Mouse (Mus musculus) layer of hippocampus, postnatal 25 days (tissue): ENCODE measurements at regions not wholly inside any gene's neighbourhood (a gene's known extent, or its start where the extent isn't known, plus 50 kb on each side); places are given as distances from the start of the nearest gene placed in this dataset.

Experiments
- DNase-seq, 2 experiments: peaks; one replicate each; pipeline ENCODE4 v3.0.0; 2022; ENCODE audit warnings: mixed read lengths in 2 of 2, low spot score in 1 of 2; ENCODE audit errors: extremely low spot score in 1 of 2

DNA sequence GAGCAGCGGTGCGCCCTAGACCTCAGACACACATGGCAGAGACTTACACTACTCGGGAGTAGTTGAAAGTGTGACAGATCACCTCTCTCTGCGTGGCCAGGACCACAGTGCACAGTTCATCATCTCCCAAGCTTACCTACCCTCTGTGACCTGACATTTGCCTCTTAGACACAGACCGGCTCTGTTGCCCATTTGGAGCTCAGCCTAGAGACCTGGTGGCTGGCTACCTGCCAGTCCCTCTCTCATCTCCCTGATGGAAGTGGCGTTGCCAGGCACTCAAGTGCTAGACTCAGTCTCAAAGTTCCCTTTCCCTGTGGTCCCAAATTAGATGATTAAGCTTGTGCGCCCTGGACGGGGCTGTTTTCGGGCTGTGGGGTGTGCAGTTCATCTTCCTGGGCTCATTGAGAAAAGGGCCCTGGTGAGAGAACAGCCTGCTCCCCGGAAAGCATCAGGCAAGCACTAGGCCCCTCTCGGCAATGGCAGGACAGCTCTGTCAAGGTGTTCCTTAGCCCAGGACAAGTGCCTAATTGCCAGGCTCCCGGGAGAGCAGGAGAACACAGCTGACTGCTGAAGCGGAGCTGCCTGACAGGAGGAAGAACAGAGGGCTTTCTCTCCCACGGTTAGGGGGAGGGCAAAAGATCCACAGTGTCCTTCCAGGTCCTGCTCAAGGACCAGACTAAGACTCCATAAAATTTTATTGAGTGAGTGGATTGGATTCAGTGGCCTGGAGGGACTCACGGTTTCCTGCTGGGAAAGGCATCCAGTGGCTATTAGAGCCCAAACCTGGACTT is 119.5 kb upstream of the A530016L24Rik start:
- no peak for DNase-seq

DNA sequence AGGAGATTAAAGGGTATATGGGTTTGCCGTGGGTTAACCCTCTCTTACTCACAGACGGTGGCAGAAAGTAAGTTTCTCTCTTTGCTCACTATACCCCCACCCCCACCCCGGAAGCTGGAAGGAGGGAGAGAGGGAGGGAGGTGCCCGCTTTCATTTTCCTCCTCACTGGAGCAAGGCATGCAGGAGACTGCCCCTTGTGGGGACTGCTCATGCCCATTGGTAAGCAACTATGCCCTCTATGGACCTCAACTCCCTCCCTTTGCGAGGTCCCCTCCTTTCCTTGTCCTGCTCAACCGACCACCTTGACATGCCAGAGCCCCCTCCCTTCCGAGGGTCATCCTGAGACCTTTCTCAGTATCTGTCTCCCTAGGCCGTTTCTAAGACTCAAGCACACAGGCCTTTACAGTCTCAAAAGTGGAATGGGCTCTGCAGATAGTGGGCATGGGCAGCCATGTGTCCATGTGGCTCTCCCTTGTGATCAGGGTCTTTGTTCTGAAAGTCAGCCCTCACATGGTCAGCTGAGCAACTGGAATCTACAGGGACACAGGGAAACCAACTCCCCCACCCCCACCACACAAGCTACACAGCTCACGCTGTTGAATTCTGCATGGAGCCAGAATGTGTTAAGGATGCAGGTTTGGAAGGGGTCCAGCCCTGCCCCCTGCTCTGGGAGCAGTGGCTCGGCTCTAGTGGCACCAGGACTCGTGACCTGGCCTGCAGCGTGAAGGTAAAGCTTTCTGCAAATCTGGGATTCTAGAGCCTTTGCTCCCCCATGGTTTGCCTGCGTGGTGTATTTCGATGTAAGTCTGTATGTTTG is 116.8 kb upstream of the A530016L24Rik start:
- no peak for DNase-seq

DNA sequence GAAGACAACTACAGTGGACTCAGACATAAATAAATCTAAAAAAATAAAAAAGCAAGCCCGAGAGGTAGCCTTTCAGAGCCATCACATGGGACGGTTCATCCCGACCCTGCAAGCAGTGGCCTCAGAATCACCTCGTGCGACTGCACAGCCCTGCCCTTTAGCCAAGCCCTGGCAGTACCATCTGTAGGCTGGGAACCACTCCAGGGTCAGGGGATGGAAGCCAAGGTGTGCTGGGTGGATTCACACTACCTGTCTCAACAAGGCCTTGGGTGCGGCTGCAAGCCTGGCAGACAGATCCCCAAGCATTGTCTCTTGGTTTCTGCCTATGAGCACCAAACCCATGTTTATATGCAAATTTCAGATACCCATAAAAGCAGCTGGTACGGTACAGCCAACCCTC is 115.3 kb upstream of the A530016L24Rik start:
- DNase-seq, result no peak

DNA sequence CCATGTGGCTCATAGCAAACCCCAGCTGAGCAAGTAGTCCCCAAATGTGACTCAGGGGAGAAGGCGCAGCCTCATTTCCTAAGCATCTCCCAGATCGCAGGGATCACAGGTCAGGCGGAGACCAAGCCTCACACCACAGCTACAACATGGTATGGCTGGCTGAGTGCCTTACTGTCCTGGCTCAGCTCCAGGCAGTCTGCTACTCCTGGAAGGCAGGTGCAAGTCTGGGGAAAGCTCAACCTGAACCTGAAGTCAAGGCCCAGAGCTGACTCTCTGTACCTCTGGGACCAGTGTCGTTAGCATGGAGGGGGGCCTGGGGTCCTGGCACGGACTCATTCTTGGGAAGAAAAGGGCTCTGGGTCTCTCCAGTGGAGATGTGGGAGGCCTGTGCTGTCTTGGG is 113.0 kb upstream of the A530016L24Rik start:
- DNase-seq, result no peak

DNA sequence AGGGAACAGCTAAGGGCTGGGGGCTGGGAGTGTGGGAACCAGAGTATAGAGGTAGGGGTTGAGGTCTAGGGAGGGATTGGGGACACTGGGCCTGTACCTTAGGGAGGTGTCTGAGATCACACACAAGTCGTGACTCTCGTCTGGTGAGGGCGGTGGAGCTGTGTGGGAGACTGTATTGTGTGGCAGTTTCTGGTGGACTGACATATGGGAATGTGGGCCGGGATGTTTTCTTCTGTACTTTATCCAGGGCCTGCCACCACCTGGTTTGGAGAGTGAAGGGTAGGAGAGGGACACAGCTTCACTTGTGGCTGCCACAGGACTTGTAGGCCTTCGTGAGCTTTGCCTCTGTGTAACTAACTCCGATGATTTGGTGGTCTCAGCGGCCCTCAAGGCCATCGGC is 112.5 kb upstream of the A530016L24Rik start:
- no peak for DNase-seq

DNA sequence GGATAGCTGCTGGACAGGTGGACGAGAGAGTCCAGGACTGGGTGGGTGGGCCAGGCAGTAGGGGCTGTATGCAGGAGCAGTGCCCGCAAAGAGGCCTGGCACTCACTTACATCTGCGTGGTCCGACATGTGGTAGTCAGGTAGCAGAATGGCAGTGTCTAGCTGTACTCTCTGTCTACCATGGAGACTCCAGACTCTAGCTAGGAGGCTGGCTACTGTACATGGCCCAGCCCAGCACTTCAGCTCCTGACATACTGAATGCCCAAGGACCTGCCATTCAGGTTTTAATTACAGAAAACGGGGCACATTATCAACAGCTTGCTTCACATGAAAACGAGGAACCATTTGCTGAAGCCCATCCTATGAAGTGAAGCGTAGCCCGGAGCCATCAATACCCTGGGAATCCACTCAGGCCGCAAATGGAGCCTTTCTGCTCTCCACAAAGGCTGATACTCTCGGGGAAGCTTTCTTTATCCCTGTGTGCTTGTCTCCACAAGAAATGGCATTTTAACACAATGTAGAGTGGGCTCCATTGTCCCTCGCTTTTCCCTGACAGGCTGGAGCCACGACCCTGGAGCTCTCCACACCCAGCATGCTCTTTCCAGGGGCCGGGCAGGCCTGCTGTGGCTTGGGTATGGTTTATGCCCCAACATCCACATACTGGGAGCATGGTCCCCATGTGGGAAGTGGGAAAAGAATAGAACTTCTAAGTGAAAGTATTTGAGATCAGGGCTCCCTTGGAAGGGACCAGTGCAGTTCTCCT is 110.6 kb upstream of the A530016L24Rik start:
- no peak for DNase-seq

DNA sequence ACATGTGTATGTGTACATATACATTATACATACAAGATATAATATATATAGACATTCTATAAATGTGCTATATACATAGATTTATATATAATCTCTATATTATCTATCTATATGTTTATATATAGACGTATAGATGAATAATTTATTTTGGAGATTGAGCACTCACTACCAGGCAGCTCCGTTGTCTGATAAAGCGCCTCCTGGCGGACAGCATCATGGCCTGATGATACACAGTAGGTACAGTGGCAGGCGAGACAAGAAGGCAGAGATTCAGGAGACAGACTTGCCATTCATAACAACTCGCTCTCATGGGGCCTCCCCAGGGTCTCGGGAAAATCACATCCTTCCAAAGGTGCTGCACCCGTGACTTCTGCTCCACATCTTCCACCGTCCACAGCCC is 101.4 kb upstream of the A530016L24Rik start:
- DNase-seq, result no peak

DNA sequence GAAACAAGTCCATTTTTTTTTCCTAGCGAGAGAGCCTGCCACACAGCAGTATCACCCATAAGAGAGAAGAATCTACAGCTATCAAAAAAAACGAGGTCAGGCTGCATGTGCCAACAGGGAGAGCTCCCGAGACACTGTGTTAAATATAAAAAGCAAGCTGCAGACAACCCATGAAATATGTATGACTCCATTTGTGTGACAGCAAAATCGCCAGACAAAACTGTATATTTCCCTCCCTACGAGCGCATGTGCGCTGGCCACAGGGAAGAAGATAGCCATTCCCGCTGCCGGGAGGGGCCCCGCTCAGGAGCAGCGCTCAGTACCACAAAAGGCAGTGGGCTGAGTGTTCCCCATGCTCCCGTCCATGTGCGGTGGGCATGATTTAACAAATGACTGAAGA is 93.3 kb upstream of the A530016L24Rik start:
- DNase-seq, result no peak

DNA sequence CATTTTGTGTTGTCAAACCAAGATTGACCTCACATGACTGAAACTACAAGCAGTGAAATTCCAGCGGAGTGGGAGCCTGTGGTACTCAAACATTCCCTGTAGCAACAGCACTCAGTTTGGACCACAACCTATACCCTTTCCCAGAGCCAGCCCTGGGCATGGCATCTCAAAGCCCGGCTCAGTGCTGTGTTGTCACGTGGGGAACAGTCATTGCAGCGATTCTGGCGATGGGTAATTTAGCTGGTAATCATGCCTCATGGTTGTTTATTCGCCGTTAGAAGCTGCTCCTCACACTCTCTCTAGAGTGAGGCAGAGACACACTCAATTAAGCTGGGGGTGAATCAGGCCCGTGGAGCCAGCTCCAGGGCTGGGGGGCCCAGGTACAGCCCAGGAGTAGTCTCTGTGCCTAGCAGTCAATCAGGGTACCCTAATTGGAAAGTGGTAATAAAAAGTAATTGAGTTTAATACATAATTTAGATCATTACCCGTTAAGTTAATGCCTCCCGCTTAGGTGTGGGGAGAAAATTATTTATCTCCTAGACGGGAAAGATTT is 85.5 kb upstream of the A530016L24Rik start:
- DNase-seq, result no peak

DNA sequence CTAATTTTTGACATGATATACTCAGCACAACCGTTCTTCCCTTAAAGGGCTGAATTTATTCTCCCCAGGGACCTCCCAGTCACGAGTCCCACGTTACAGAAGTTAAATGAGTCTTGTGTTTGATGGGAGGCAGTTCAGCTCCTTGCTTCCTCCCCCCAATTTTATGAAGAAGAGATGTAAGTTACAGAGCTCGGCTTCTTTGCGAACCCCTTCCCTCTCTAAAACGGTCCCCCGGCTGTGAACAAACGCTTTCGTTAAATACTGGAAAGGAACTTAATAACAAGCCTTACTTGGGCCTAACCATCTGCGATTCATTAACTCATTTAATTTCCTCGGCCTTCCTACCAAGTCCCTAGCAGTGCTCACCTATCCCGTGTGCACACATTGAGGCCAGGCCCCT is 84.9 kb upstream of the A530016L24Rik start:
- no peak for DNase-seq

DNA sequence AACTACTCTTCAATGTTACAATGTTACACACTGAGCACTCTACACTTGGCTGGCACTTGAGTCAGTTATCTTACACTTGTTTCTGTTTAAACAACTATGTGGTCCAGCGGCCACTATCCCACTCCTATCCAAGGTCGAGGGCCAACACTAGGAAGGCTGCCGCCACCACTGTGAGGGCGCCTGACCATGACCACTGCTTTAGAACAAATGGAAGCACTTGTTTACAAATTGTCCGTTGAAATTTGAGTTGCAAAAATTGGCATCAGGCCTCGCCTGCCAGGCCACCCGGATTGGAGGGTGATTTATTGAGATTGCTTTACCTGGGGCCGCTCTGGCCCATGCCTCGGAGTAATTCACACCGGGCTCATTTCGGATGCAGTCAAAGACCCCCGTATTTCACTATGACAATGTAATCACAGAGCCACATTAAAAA is 83.5 kb upstream of the A530016L24Rik start:
- no peak for DNase-seq

DNA sequence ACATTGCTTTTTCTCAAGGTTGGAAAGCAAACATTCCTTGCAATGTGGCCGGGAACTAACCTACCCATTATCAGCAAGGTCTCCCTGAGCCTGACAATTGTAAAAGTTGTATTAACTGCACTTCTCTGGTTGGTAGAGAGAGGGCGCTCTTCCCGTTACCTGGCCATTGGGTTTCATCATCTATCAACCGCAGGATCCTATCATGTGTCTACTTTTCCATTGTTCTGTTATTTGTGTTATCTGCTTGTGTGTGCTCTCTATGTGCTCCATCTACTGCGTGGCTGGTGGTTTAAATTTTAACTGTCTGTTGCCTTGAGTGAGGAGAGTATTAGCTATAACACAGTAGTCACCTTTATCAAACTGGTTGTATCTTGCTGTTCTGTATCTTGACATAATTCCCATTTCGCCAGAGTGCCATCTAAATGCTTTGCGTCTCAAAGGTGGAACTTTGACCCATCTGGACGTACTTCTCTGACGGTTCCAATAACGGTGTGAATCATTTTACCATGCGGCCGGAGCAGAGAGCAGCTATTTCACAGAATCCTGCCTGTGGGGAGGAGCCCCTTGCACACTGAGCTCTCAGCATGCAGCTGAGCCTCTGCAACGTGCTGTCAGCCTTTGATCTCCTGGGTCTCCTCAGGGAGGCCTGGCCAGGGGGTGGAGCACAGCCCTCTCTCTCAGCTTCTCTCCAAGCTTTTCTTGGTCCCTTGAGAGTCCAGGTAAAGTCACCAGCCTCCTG is 77.5 kb upstream of the A530016L24Rik start:
- no peak for DNase-seq

DNA sequence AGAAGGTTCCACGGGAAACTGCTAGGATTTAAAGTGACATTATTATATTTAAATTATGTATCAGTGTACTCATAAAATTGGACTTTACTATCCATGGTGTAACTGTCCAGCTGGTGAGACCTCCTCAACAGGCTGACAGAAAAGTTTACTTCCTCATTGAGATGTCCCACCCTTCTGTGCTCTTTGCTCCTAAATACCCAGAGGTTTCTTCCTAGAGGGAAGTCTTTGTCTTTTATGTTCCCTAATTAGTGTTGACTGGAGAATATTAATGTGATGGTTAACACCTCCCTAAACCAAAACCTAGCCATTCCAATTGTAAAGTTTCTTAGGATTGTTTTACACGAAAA is 76.9 kb upstream of the A530016L24Rik start:
- DNase-seq, result no peak

DNA sequence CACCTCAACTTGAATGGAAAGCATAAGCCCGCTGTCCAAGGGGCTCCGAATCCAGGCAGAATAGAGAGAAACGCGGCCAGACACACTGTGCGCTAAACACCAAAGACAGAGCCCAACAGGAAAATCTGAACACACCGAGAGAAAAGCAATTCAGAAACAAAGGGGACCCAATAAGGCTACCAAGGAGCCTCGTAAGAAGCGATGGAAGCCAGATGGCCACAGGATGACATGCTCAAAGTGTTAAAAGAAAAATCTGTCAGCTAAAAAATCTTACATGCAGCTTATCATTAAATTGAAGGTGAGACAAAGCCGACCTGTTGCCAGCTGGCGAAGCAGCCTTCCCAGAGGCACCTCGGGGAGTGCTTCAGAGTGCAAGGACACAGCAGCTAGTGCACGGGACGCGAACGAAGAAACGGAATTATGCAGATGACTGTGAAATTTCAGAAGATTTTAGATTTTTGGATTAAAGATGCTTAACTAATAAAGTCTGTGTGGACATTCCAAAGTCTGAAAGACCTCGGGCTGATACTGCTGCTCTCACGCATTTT is 73.2 kb upstream of the A530016L24Rik start:
- DNase-seq, result no peak

DNA sequence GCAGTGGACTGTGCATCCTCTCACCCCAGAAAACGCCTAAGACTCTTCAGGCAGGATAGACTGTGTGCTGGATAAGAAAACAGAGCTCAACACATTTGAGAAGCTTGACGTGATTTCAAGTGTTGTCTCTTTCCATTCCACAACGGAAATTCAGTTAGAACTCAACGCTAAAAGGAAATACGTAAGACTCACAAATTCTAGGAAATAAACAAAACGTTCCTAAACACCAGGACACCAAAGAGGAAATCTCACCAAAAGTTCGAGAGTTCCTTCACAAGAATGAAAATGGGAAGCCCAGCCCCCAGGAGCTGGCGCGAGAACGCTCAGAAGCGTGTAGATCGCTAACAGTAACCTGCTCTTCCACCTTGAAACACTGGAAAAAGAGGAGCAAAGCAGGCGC is 72.7 kb upstream of the A530016L24Rik start:
- DNase-seq, result no peak

DNA sequence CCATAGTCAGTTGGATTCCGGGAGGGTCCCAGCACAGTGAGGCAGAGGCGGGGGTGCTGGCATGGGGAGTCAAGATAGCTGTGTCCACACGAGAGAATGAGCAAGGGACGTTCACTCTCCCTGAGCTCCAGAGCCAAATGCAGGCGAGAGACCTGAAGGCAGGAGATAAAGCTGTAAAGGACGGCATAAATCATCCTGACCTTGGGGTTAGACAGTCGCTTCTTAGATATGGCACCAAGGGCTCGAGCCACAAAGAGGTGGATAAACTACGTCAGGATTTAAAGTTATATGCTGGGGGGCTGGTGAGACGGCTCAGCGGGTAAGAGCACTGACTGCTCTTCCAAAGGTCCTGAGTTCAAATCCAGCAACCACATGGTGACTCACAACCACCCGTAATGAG is 70.6 kb upstream of the A530016L24Rik start:
- DNase-seq, result no peak

DNA sequence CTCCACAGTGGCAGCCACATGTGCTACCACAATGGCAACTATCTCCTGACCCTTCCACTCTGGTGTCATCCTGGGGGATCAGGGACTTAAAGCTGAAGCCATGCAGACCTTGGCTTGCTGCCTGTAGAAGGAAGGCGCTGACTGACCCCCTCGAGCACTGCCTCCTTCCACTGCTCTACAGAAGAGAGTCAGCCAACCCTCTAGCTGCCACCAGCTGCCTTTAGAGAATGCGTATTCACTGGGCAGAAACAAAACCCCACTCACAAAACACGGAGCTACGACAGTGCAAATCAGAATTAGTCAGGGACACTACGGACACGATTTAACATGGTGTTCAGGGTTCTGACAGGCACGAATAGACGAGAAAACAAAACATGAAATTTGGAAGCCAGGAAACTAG is 67.1 kb upstream of the A530016L24Rik start:
- no peak for DNase-seq

DNA sequence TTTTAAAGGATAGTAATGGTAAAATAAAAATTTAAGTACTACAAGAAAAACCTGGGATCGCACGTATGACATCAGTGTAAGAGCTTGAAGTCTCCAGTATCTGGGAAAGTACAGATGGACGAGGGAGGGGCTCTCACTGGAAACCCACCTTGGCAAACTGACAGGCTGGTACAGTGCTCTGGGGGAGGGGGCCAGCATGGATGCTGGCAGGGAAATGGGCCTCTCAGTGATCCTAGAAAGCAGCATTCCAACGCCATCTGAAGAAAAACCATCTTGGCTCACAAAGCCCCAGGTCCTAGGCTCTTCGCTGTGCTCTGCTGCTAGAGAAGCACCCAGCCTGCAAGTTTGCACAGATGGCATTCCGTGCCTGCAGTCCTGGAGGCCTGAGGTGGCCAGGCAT is 65.1 kb upstream of the A530016L24Rik start:
- DNase-seq, result no peak

DNA sequence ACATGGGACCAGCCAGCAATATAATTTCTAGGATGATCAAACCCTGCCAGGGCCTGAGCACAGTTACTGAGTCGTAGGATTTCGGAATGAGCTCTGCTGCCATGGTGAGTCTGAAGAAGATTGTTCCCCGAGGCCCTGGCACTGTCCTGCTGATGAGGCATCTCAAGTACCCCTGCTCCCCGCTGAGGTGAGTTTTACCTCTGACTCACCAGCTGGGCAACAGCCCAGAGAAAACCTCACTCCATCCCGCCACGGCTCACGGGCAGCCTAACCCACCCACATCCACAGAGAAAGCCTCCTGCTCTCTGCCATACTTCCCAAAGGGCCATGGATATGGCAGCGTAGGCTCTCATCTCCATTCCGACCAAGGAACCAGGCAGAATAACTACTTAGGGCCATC is 62.6 kb upstream of the A530016L24Rik start:
- DNase-seq, result no peak
